Mouse (Mus musculus): ENCODE results near the gene Dclk1.

DNA sequence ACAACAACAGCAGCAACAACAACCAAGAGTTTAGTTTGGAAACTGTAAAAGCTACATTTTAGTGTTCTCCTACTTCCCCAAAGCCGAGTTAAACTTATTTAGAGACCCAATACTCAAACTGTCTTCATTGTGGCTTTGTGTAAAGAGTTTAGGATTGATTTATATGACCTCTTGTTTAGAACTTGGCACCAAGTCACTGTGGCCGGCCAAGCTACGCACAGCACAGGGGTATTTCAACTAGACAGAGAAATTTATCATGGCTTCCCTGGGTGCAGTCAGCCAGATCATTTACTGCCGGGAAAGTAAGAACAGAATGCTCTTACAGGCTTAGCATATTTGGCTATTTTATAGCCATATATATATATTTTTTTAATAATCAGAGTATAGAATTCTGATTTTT is 49.8 kb downstream of the Dclk1 start:
- TF ChIP-seq EP300 (IDR thresholded peaks at IDR 0.05; ENCODE audit: insufficient read depth, low read depth, low read length) (no peak), CTCF (IDR thresholded peaks at IDR 0.05) (no peak)

Measured in heart, adult 2 months (tissue).